Mouse (Mus musculus) limb, embryonic 14.5 days (tissue): ENCODE data around the gene Pcdh11x. TPM values are rescaled to one million over a fixed set of nuclear protein-coding genes. Genes with fewer than 3 reads are reported as not detected.
"Not testable (repeated sequence)": the region's sequence is repeated elsewhere in the genome, so short reads cannot be mapped to it uniquely, and the experiment has no call there.

ENCODE experiments used
- ATAC-seq: fragments of 200-750 bp; cut with Nextera tagmentation; 2 replicates; pipeline ENCODE4 v1.8.0; 2017; ENCODE audit warnings: low read depth, moderate number of reproducible peaks, moderate TSS enrichment; ENCODE audit not compliant: low FRiP score
- DNase-seq: peaks from one replicate; pipeline ENCODE4 v3.0.0-alpha.2; 2015; ENCODE audit warnings: low spot score
- H3K27ac ChIP-seq: fragments of 300-500 bp; sonication (generic); replicated peaks from 2 replicates; pipeline ENCODE4 v1.5.1; 2014; ENCODE audit warnings: low read depth, mild to moderate bottlenecking, low read length, moderate library complexity, mixed read lengths
- H3K27me3 ChIP-seq: fragments of 300-500 bp; sonication (generic); 2 replicates; pipeline ENCODE4 v1.6.1; 2014; ENCODE audit warnings: low read length, mixed read lengths; ENCODE audit not compliant: control insufficient read depth, insufficient read depth
- H3K36me3 ChIP-seq: fragments of 300-500 bp; sonication (generic); 2 replicates; pipeline ENCODE4 v1.6.1; 2014; ENCODE audit warnings: mild to moderate bottlenecking, low read length, moderate library complexity, mixed read lengths; ENCODE audit not compliant: control insufficient read depth, insufficient read depth
- H3K4me1 ChIP-seq: fragments of 300-500 bp; sonication (generic); 2 replicates; pipeline ENCODE4 v1.6.1; 2014; ENCODE audit warnings: antibody characterized with exemption, low read length, mixed read lengths; ENCODE audit not compliant: control insufficient read depth, insufficient read depth
- H3K4me2 ChIP-seq: fragments of 300-500 bp; sonication (generic); replicated peaks from 2 replicates; pipeline ENCODE4 v1.6.1; 2014; ENCODE audit warnings: low read depth, mild to moderate bottlenecking, low read length, moderate library complexity; ENCODE audit not compliant: severe bottlenecking
- H3K4me3 ChIP-seq: fragments of 300-500 bp; sonication (generic); replicated peaks from 2 replicates; pipeline ENCODE4 v1.5.1; 2014; ENCODE audit warnings: low read length
- H3K9ac ChIP-seq: fragments of 300-500 bp; sonication (generic); 2 replicates; pipeline ENCODE4 v1.6.1; 2014; ENCODE audit warnings: mild to moderate bottlenecking, low read depth, low read length, moderate library complexity; ENCODE audit not compliant: severe bottlenecking
- H3K9me3 ChIP-seq: fragments of 300-500 bp; sonication (generic); 2 replicates; pipeline ENCODE4 v1.6.1; 2016; ENCODE audit warnings: low read length; ENCODE audit not compliant: control insufficient read depth
- POLR2A ChIP-seq: fragments of 200-500 bp; IDR thresholded peaks from 2 replicates; pipeline ENCODE4 v1.8.0; 2012; ENCODE audit warnings: inconsistent platforms, mild to moderate bottlenecking, moderate library complexity, borderline replicate concordance; ENCODE audit not compliant: insufficient read depth, insufficient read length; ENCODE audit errors: extremely low read depth
- WGBS: fragments of 180-500 bp; shearing (Covaris S2); extraction: QIAGEN DNeasy Blood & Tissue Kit; methylation state at CpG from one replicate; pipeline ENCODE4 v1.1.7; 2014; 5-methylcytosine and 5-hydroxymethylcytosine counted together
- polyA plus RNA-seq, 2 experiments: library from polyadenylated mRNA; depleted of rRNA in 1 of 2; stranded (reverse) in 1 of 2; unstranded in 1 of 2; fragments of >200 nt; fragmentation: Nextera tagmentation in 1 of 2; extraction: Ambion mirVana in 1 of 2; gene quantifications; 2 replicates each; pipeline versions ENCODE4 v1.2.1 to v1.2.3; 2012 to 2014

Gene Pcdh11x
- polyA plus RNA-seq, 2 experiments = 2.2 to 9.2 TPM

GRCm38 (mm10) chrX:120486428-120486827, 196.4 kb downstream of the Pcdh11x start:
- Histone ChIP-seq H3K9ac (no peak overlapping the region), H3K27ac (no peak overlapping the region), H3K4me1 (no peaks in the 10 kb centered on the region), H3K27me3 (no peaks in the 10 kb centered on the region), H3K9me3 (no peaks in the 10 kb centered on the region), H3K36me3 (no peaks in the 10 kb centered on the region), H3K4me2 (no peak overlapping the region), H3K4me3 (no peak overlapping the region)
- ATAC-seq = no peak
- TF ChIP-seq POLR2A = no peak
- no peak for DNase-seq

GRCm38 (mm10) chrX:120524986-120525385, 234.9 kb downstream of the Pcdh11x start:
- Histone ChIP-seq H3K4me1 (no peaks in the 10 kb centered on the region), H3K9me3 (no peaks in the 10 kb centered on the region), H3K27ac (no peak overlapping the region), H3K4me3 (no peak overlapping the region), H3K36me3 (no peaks in the 10 kb centered on the region), H3K27me3 (no peaks in the 10 kb centered on the region), H3K4me2 (no peak overlapping the region), H3K9ac (no peak overlapping the region)
- no peak for TF ChIP-seq POLR2A
- no peak for DNase-seq
- 74% methylated on average over 3 of the region's 3 CpGs for WGBS
- no peak for ATAC-seq

- no peak for TF ChIP-seq POLR2A
- no peak overlapping the region for H3K4me3 ChIP-seq
- H3K4me1 ChIP-seq = no peaks in the 10 kb centered on the region
- 76% methylated on average over 1 of the region's 1 CpGs for WGBS
- DNase-seq = no peak
- no peak for ATAC-seq
- no peaks in the 10 kb centered on the region for H3K36me3 ChIP-seq
- H3K27me3 ChIP-seq = no peaks in the 10 kb centered on the region
- H3K9me3 ChIP-seq = no peaks in the 10 kb centered on the region
- H3K4me2 ChIP-seq = no peak overlapping the region
- no peak overlapping the region for H3K27ac ChIP-seq
- H3K9ac ChIP-seq = no peak overlapping the region
Observed at GRCm38 (mm10) chrX:120599309-120599708, 309.2 kb downstream of the Pcdh11x start.

- no peak for TF ChIP-seq POLR2A
- DNase-seq = no peak
- WGBS = 65% methylated on average over 4 of the region's 4 CpGs
Observed at GRCm38 (mm10) chrX:120618460-120618859, 328.4 kb downstream of the Pcdh11x start.

GRCm38 (mm10) chrX:120670236-120670635, 380.2 kb downstream of the Pcdh11x start:
- not testable (repeated sequence) for H3K4me1 ChIP-seq, H3K4me2 ChIP-seq, ATAC-seq, H3K27me3 ChIP-seq, H3K4me3 ChIP-seq, DNase-seq, H3K9me3 ChIP-seq, H3K36me3 ChIP-seq, H3K27ac ChIP-seq, H3K9ac ChIP-seq
- WGBS = 96% methylated on average over 1 of the region's 1 CpGs

More at GRCm38 (mm10) chrX:120618460-120618859, 328.4 kb downstream of the Pcdh11x start:
- Histone ChIP-seq H3K9ac (no peak overlapping the region), H3K9me3 (no peaks in the 10 kb centered on the region), H3K4me1 (no peaks in the 10 kb centered on the region), H3K27ac (no peak overlapping the region), H3K4me2 (no peak overlapping the region), H3K4me3 (no peak overlapping the region), H3K36me3 (no peaks in the 10 kb centered on the region), H3K27me3 (no peaks in the 10 kb centered on the region)
- no peak for ATAC-seq

GRCm38 (mm10) chrX:120734144-120734543, 444.1 kb downstream of the Pcdh11x start:
- Histone ChIP-seq H3K27me3 (no peaks in the 10 kb centered on the region), H3K4me1 (no peaks in the 10 kb centered on the region), H3K27ac (no peak overlapping the region), H3K9ac (no peak overlapping the region), H3K9me3 (no peaks in the 10 kb centered on the region), H3K36me3 (no peaks in the 10 kb centered on the region), H3K4me2 (no peak overlapping the region), H3K4me3 (no peak overlapping the region)
- no peak for TF ChIP-seq POLR2A
- ATAC-seq (no peak), DNase-seq (no peak)
